Mouse (Mus musculus): ENCODE data around the gene Gja10.

- TF ChIP-seq POLR2A (IDR thresholded peaks at IDR 0.05; ENCODE audit: insufficient read length, low read depth) (no peak), USF1 (IDR thresholded peaks at IDR 0.05; ENCODE audit: low read depth) (no peak), SRF (IDR thresholded peaks at IDR 0.05; ENCODE audit: control insufficient read depth, insufficient read length, low read depth) (no peak), E2F4 (IDR thresholded peaks at IDR 0.05; ENCODE audit: insufficient read depth) (no peak)
Measured at GRCm38 (mm10) chr4:32564416-32564815, 38.1 kb downstream of the Gja10 start.
